Mouse (Mus musculus) lung, adult 2 months (tissue): ENCODE measurements around the gene Jazf1.

ENCODE experiments used
- CTCF ChIP-seq: fragments of 200-500 bp; IDR thresholded peaks from 2 replicates; pipeline ENCODE4 v1.5.1; 2011; ENCODE audit warnings: mild to moderate bottlenecking, low read length, control low read depth; ENCODE audit not compliant: insufficient read depth
- POLR2A ChIP-seq: fragments of 200-500 bp; IDR thresholded peaks from 2 replicates; pipeline ENCODE4 v1.6.1; 2011; ENCODE audit warnings: low read depth, mild to moderate bottlenecking, control low read depth, low read length, borderline replicate concordance; ENCODE audit errors: extremely low read depth

- TF ChIP-seq CTCF (no peak), POLR2A (no peak)
Measured at GRCm38 (mm10) chr6:52917471-52917870, 151.0 kb downstream of the Jazf1 start.
